Mouse (Mus musculus) ES-E14 (cell line): Measurements from ENCODE around the gene Esrrg.

ENCODE experiments used
- CHD2 ChIP-seq: IDR thresholded peaks from 2 replicates; pipeline ENCODE4 v1.6.1; 2014; ENCODE audit warnings: mild to moderate bottlenecking, low read depth, low read length, inconsistent platforms
- MAFK ChIP-seq: IDR thresholded peaks from 2 replicates; pipeline ENCODE4 v1.6.1; 2014; ENCODE audit warnings: mild to moderate bottlenecking, low read depth, low read length, inconsistent platforms; ENCODE audit not compliant: insufficient read depth

DNA sequence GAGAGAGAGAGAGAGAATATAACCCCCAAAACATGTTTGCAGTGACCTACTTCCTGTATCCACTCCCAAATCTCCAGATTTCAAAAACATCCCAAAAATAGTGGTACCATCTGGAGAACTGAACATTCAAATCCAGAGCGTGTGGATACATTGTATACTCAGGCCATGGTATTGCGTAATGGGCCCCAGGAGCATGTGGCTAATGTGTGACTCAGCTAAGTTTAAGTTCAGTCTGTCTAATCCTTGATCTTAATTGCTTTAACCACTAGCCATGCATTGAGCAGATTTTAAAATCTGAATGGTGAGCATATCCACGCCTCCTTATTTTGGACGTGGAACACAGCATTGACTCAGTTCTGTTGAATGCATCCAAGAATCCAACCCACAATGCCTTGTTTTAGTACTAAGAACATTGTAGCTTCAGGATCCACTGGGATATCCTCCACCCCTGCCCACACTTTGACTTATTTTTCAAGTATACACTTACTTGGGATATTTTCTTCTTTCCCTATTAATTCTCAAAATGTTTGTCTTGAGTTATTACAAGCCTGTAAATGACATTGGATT is 612.7 kb downstream of the Esrrg start:
- TF ChIP-seq MAFK (no peak), CHD2 (no peak)
